Mouse (Mus musculus): Measurements from ENCODE around the gene Arsb.

DNA sequence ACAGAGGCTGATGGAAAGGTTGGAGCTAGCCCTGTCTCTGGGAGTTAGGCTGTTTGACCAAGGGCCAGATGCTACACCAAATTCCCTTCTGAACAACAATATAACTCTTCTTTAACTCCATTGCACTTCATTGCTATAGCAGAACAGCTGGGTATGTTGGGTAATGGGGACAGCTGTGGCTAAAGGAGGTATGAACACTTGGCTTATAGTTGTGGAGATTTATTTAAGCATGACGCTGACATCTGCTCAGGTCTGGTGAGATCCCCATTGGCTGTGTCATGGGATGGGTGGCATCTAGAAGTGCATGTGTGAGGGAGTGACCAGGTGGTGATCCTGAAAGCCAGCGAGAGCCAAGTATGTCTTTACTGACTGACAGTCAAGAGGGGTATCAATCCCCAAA lies 116.8 kb downstream of the Arsb start:
- TF ChIP-seq CTCF (IDR thresholded peaks at IDR 0.05; ENCODE audit: borderline replicate concordance, insufficient read depth, low read depth, low read length) (no peak), POLR2A (IDR thresholded peaks at IDR 0.05; ENCODE audit: borderline replicate concordance, insufficient read depth, low read length) (no peak)

All from cerebellum, adult 2 months (tissue).